ENCODE assay signal across 8 mouse cellular contexts in the genomic region with DNA sequence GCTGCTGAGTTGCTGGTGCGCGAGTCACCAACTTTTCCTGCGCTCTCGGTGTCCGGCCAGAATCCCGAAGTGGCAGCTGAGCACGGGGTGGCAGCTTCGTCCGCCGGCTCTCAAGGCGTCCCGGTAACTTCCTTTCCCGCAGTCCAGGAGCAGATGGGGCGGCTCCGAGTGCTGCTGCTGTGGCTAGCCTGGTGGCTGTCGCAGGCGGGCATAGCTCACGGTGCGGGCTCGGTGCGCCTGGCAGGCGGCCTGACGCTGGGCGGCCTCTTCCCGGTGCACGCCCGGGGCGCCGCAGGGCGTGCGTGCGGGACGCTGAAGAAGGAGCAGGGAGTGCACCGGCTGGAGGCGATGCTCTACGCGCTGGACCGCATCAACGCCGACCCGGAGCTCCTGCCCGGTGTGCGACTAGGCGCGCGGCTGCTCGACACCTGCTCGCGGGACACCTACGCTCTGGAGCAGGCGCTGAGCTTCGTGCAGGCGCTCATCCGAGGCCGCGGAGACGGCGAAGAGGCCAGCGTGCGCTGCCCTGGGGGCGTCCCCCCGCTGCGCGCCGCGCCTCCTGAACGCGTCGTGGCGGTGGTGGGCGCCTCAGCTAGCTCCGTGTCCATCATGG. TPM values are rescaled to one million over a fixed set of nuclear protein-coding genes. Genes with fewer than 3 reads are reported as not detected.
A peak's percentile ranks its signal among the peaks of the same experiment; 100 is the strongest.
DNase-seq lines count a peak whose midpoint lies in the region; ATAC-seq lines count a peak whose summit lies in the region.

No protein-coding gene starts in this region.

- H3K27me3 ChIP-seq in embryonic facial prominence, embryonic 11.5 days (ENCODE audit: control insufficient read depth, insufficient read depth, low read length) = peaks cover 37% of the 10 kb centered on the region
- peaks cover 46% of the 10 kb centered on the region for H3K27me3 ChIP-seq in midbrain, embryonic 11.5 days (ENCODE audit: control insufficient read depth, insufficient read depth, low read length)

- DNase-seq in gastrocnemius, postnatal 10 days = peak; percentile 18
- no peak for DNase-seq in gastrocnemius, postnatal 4 days (ENCODE audit: low spot score in 2 of 2)
- DNase-seq in embryonic facial prominence, embryonic 11.5 days (ENCODE audit: low spot score) = peak; percentile 23
- peak; percentile 12 for DNase-seq in induced T-regulatory cell, adult 2 months (ENCODE audit: low read depth)
- peak; percentile 92 for DNase-seq in midbrain, embryonic 11.5 days (ENCODE audit: low spot score, missing footprints)
- peak; percentile 67 for DNase-seq in thymus, postnatal 4 days
- no peak for DNase-seq in layer of hippocampus, adult 9-11 months

- no peaks in the 10 kb centered on the region for H3K36me3 ChIP-seq in embryonic facial prominence, embryonic 11.5 days (replicated peaks; ENCODE audit: control insufficient read depth, insufficient read depth, low read depth, low read length)
- H3K36me3 ChIP-seq in midbrain, embryonic 11.5 days (ENCODE audit: control insufficient read depth, insufficient read depth, low read length) = no peaks in the 10 kb centered on the region

- H3K27ac ChIP-seq in embryonic facial prominence, embryonic 11.5 days (replicated peaks; ENCODE audit: low read depth, low read length) = no peak overlapping the region
- no peak overlapping the region for H3K27ac ChIP-seq in midbrain, embryonic 11.5 days (ENCODE audit: low read depth, low read length)

- H3K4me3 ChIP-seq in embryonic facial prominence, embryonic 11.5 days (ENCODE audit: low read depth, low read length) = peak overlapping the region; percentile 43
- H3K4me3 ChIP-seq in midbrain, embryonic 11.5 days (ENCODE audit: low read depth, low read length) = peak overlapping the region; percentile 40

- ATAC-seq in CD4-positive, CD25-positive, alpha-beta regulatory T cell, adult 4 months = peak; percentile 23
- no peak for ATAC-seq in embryonic facial prominence, embryonic 11.5 days (replicated peaks; ENCODE audit: insufficient number of reproducible peaks, low FRiP score, low TSS enrichment, low read depth)
- peak; percentile 42; the same call in 1 of the 2 replicates for ATAC-seq in midbrain, embryonic 11.5 days (ENCODE audit: low FRiP score)

- no peaks in the 10 kb centered on the region for H3K9me3 ChIP-seq in embryonic facial prominence, embryonic 11.5 days (replicated peaks; ENCODE audit: control insufficient read depth, low read length)
- no peaks in the 10 kb centered on the region for H3K9me3 ChIP-seq in midbrain, embryonic 11.5 days (ENCODE audit: control insufficient read depth, low read length)

- peaks cover 8% of the 10 kb centered on the region; the same call in 1 of the 2 replicates for H3K4me1 ChIP-seq in embryonic facial prominence, embryonic 11.5 days (ENCODE audit: control insufficient read depth, insufficient read depth, low read length)
- H3K4me1 ChIP-seq in midbrain, embryonic 11.5 days (ENCODE audit: control insufficient read depth, insufficient read depth, low read length) = peaks cover 5% of the 10 kb centered on the region

- peak overlapping the region; percentile 44 for H3K9ac ChIP-seq in embryonic facial prominence, embryonic 11.5 days (replicated peaks; ENCODE audit: low read length)
- peak overlapping the region; percentile 43 for H3K9ac ChIP-seq in midbrain, embryonic 11.5 days (ENCODE audit: low read length)

- WGBS in embryonic facial prominence, embryonic 11.5 days = under 1% methylated on average over 72 of the region's 72 CpGs
- under 1% methylated on average over 68 of the region's 72 CpGs for WGBS in midbrain, embryonic 11.5 days

- H3K4me2 ChIP-seq in embryonic facial prominence, embryonic 11.5 days (ENCODE audit: low read depth, low read length) = peak overlapping the region; percentile 90
- H3K4me2 ChIP-seq in midbrain, embryonic 11.5 days = peak overlapping the region; percentile 73

RNA-seq across cellular contexts. Expression of gene Grm6, which starts 0.6 kb away (rescaled TPM):
- not detected for total RNA-seq in gastrocnemius, postnatal 10 days (2021)
- not detected for total RNA-seq in gastrocnemius, postnatal 4 days (2021)
- not detected for polyA plus RNA-seq in CD4-positive, CD25-positive, alpha-beta regulatory T cell, adult 4 months (2017; shearing (Covaris generic))
- not detected in 2 replicates for polyA plus RNA-seq in embryonic facial prominence, embryonic 11.5 days (2014; fragmentation: Nextera tagmentation; extraction: Ambion mirVana)
- not detected in 2 replicates for polyA plus RNA-seq in midbrain, embryonic 11.5 days (2014; fragmentation: Nextera tagmentation; extraction: Ambion mirVana)

RNA-seq across cellular contexts. Expression of gene Zfp879, which starts 9.7 kb away (rescaled TPM):
- total RNA-seq in gastrocnemius, postnatal 10 days (2021) = 1 to 10 TPM in 1 of 2 experiments, under 1 TPM in 1; 0.92 to 1.2 TPM
- total RNA-seq in gastrocnemius, postnatal 4 days (2021) = under 1 TPM; 0.91 to 0.96 TPM
- polyA plus RNA-seq in CD4-positive, CD25-positive, alpha-beta regulatory T cell, adult 4 months (2017; shearing (Covaris generic)) = not detected
- 0.78 and 1.00 TPM in 2 replicates for polyA plus RNA-seq in embryonic facial prominence, embryonic 11.5 days (2014; fragmentation: Nextera tagmentation; extraction: Ambion mirVana)
- 1.3 and 1.5 TPM in 2 replicates for polyA plus RNA-seq in midbrain, embryonic 11.5 days (2014; fragmentation: Nextera tagmentation; extraction: Ambion mirVana)

RNA-seq across cellular contexts. Expression of gene Zfp354c, which starts 23.6 kb away (rescaled TPM):
- total RNA-seq in gastrocnemius, postnatal 10 days (2021) = 10 to 100 TPM; 11.2 to 13.5 TPM
- 10 to 100 TPM; 20.5 to 25.4 TPM for total RNA-seq in gastrocnemius, postnatal 4 days (2021)
- polyA plus RNA-seq in CD4-positive, CD25-positive, alpha-beta regulatory T cell, adult 4 months (2017; shearing (Covaris generic)) = 1 to 10 TPM; 1.3 to 2.0 TPM
- 51.4 and 56.1 TPM in 2 replicates for polyA plus RNA-seq in embryonic facial prominence, embryonic 11.5 days (2014; fragmentation: Nextera tagmentation; extraction: Ambion mirVana)
- polyA plus RNA-seq in midbrain, embryonic 11.5 days (2014; fragmentation: Nextera tagmentation; extraction: Ambion mirVana) = 46.7 and 48.5 TPM in 2 replicates

RNA-seq across cellular contexts. Expression of gene Zfp454, which starts 36.4 kb away (rescaled TPM):
- 1 to 10 TPM; 1.9 to 2.2 TPM for total RNA-seq in gastrocnemius, postnatal 10 days (2021)
- 1 to 10 TPM; 2.5 to 3.0 TPM for total RNA-seq in gastrocnemius, postnatal 4 days (2021)
- not detected for polyA plus RNA-seq in CD4-positive, CD25-positive, alpha-beta regulatory T cell, adult 4 months (2017; shearing (Covaris generic))
- 17.6 and 21.6 TPM in 2 replicates for polyA plus RNA-seq in embryonic facial prominence, embryonic 11.5 days (2014; fragmentation: Nextera tagmentation; extraction: Ambion mirVana)
- 18.7 and 20.6 TPM in 2 replicates for polyA plus RNA-seq in midbrain, embryonic 11.5 days (2014; fragmentation: Nextera tagmentation; extraction: Ambion mirVana)

Comparison
In these comparisons a context has a peak if more than half of its experiments do, and no peak if none do; other contexts are left out.
1. DNase-seq: peak in gastrocnemius, postnatal 10 days (single experiment), embryonic facial prominence, embryonic 11.5 days (single experiment), induced T-regulatory cell, adult 2 months (single experiment), midbrain, embryonic 11.5 days (single experiment) and thymus, postnatal 4 days (single experiment); none in gastrocnemius, postnatal 4 days (0 of 2) and layer of hippocampus, adult 9-11 months (single experiment).
2. RNA of gene Zfp354c, which starts 23.6 kb away (polyA plus RNA-seq): 51.4 to 56.1 TPM in embryonic facial prominence, embryonic 11.5 days and 46.7 to 48.5 TPM in midbrain, embryonic 11.5 days; 1.3 to 2.0 TPM in CD4-positive, CD25-positive, alpha-beta regulatory T cell, adult 4 months; every median in the first group is over 10 times any median in the second.